Mouse (Mus musculus) cerebellum, adult 9-11 months (tissue): ENCODE data around the gene Adcy6.
A peak's percentile ranks its signal among the peaks of the same experiment; 100 is the strongest.

Source experiments
- DNase-seq: peaks from one replicate; pipeline ENCODE4 v3.0.0; 2022

The Adcy6 gene

GRCm38 (mm10) chr15:98626487-98627212 lies 16.8 kb upstream of the Adcy6 start:
- no peak for DNase-seq

GRCm38 (mm10) chr15:98626078-98626477 lies 16.2 kb upstream of the Adcy6 start:
- DNase-seq: no peak

- no peak for DNase-seq
These were observed 13.5 kb upstream of the Adcy6 start for GRCm38 (mm10) chr15:98623361-98623821.

GRCm38 (mm10) chr15:98622721-98623120 lies 12.8 kb upstream of the Adcy6 start:
- no peak for DNase-seq

- no peak for DNase-seq
These were observed 12.3 kb upstream of the Adcy6 start for GRCm38 (mm10) chr15:98622199-98622598.

GRCm38 (mm10) chr15:98617176-98617537 lies 7.3 kb upstream of the Adcy6 start:
- DNase-seq: peak; percentile 58

- DNase-seq: no peak
These were observed 6.7 kb upstream of the Adcy6 start for GRCm38 (mm10) chr15:98616362-98617175.

- DNase-seq: no peak
These were observed 5.9 kb upstream of the Adcy6 start for GRCm38 (mm10) chr15:98615751-98616150.

GRCm38 (mm10) chr15:98614971-98615370 lies 5.1 kb upstream of the Adcy6 start:
- no peak for DNase-seq

GRCm38 (mm10) chr15:98614551-98614950 lies 4.7 kb upstream of the Adcy6 start:
- DNase-seq: no peak

GRCm38 (mm10) chr15:98612229-98612628 lies 2.4 kb upstream of the Adcy6 start:
- no peak for DNase-seq

- DNase-seq: no peak
These were observed 306 bp upstream of the Adcy6 start for GRCm38 (mm10) chr15:98610131-98610633.

- DNase-seq: peak; percentile 44
These were observed 1.1 kb downstream of the Adcy6 start for GRCm38 (mm10) chr15:98608784-98609250.

GRCm38 (mm10) chr15:98608058-98608783 lies 1.7 kb downstream of the Adcy6 start:
- DNase-seq: no peak

- DNase-seq: no peak
These were observed 2.3 kb downstream of the Adcy6 start for GRCm38 (mm10) chr15:98607557-98607956.

GRCm38 (mm10) chr15:98606739-98607138 lies 3.1 kb downstream of the Adcy6 start:
- no peak for DNase-seq

GRCm38 (mm10) chr15:98606051-98606536 lies 3.8 kb downstream of the Adcy6 start:
- no peak for DNase-seq

GRCm38 (mm10) chr15:98604041-98604575 lies 5.8 kb downstream of the Adcy6 start:
- DNase-seq: no peak

GRCm38 (mm10) chr15:98602921-98603458 lies 6.9 kb downstream of the Adcy6 start:
- DNase-seq: no peak

GRCm38 (mm10) chr15:98602191-98602881 lies 7.5 kb downstream of the Adcy6 start:
- DNase-seq: no peak

- no peak for DNase-seq
These were observed 8.1 kb downstream of the Adcy6 start for GRCm38 (mm10) chr15:98601832-98602190.
